Mouse (Mus musculus) MEL (cell line): ENCODE data around the gene Mylk4. TPM values are rescaled to one million over a fixed set of nuclear protein-coding genes. Genes with fewer than 3 reads are reported as not detected.

ENCODE experiments used
- DNase-seq: peaks from one replicate; pipeline ENCODE4 v3.0.0; 2011; ENCODE audit warnings: low read depth, low spot score
- H3K27ac ChIP-seq: 2 replicates; pipeline ENCODE4 v1.5.1; 2012; ENCODE audit warnings: low read depth, mild to moderate bottlenecking, control low read depth, low read length, moderate library complexity; ENCODE audit not compliant: control insufficient read depth
- H3K27me3 ChIP-seq, 2 experiments: fragments of 150-350 bp in 1 of 2; sonication (generic) in 1 of 2; 2 replicates each; pipeline ENCODE4 v1.6.1; 2012; ENCODE audit warnings: low read length in 2 of 2, mild to moderate bottlenecking in 2 of 2, improper control_type of control experiment in 1 of 2, moderate library complexity in 1 of 2; ENCODE audit not compliant: insufficient read depth in 2 of 2, control insufficient read depth in 1 of 2
- H3K36me3 ChIP-seq, 2 experiments: 2 replicates each; pipeline ENCODE4 v1.6.1; 2012 to 2014; ENCODE audit warnings: low read length in 2 of 2, improper control_type of control experiment in 1 of 2, inconsistent platforms in 1 of 2, mild to moderate bottlenecking in 1 of 2; ENCODE audit not compliant: insufficient read depth in 2 of 2, control insufficient read depth in 1 of 2
- H3K4me1 ChIP-seq, 2 experiments: fragments of 150-350 bp in 1 of 2; sonication (generic) in 1 of 2; 2 replicates each; pipeline ENCODE4 v1.6.1; 2012; ENCODE audit warnings: low read length in 2 of 2, improper control_type of control experiment in 1 of 2, mild to moderate bottlenecking in 1 of 2; ENCODE audit not compliant: insufficient read depth in 2 of 2, control insufficient read depth in 1 of 2
- H3K4me3 ChIP-seq, 2 experiments: fragments of 150-350 bp in 1 of 2; sonication (generic) in 1 of 2; 2 replicates each; pipeline ENCODE4 v1.5.1; 2012; ENCODE audit warnings: low read depth in 2 of 2, low read length in 2 of 2, mild to moderate bottlenecking in 2 of 2, moderate library complexity in 2 of 2, control low read depth in 1 of 2, improper control_type of control experiment in 1 of 2; ENCODE audit not compliant: control insufficient read depth in 1 of 2, insufficient read depth in 1 of 2
- H3K79me2 ChIP-seq: 2 replicates; pipeline ENCODE4 v1.6.1; 2012; ENCODE audit warnings: mild to moderate bottlenecking, low read length, moderate library complexity; ENCODE audit not compliant: control insufficient read depth, poor library complexity, insufficient read depth
- H3K9ac ChIP-seq: 2 replicates; pipeline ENCODE4 v1.6.1; 2012; ENCODE audit warnings: low read depth, mild to moderate bottlenecking, control low read depth, low read length, moderate library complexity; ENCODE audit not compliant: control insufficient read depth, poor library complexity, severe bottlenecking
- H3K9me3 ChIP-seq: fragments of 150-350 bp; sonication (generic); replicated peaks from 2 replicates; pipeline ENCODE4 v1.6.1; 2012; ENCODE audit warnings: mild to moderate bottlenecking, low read length, improper control_type of control experiment, moderate library complexity; ENCODE audit not compliant: insufficient read depth
- CHD1 ChIP-seq: IDR thresholded peaks from 2 replicates; pipeline ENCODE4 v1.6.1; 2012; ENCODE audit warnings: low read depth, mild to moderate bottlenecking, inconsistent platforms, low read length, improper control_type of control experiment
- CHD2 ChIP-seq: IDR thresholded peaks from 2 replicates; pipeline ENCODE4 v1.6.1; 2011; ENCODE audit warnings: low read length, improper control_type of control experiment
- ELF1 ChIP-seq: IDR thresholded peaks from 2 replicates; pipeline ENCODE4 v1.6.1; 2014; ENCODE audit warnings: low read depth, mild to moderate bottlenecking, inconsistent platforms, low read length, improper control_type of control experiment, moderate library complexity
- HCFC1 ChIP-seq: IDR thresholded peaks from 2 replicates; pipeline ENCODE4 v1.6.1; 2012; ENCODE audit warnings: low read depth, mild to moderate bottlenecking, inconsistent platforms, low read length, improper control_type of control experiment, moderate library complexity
- MAFK ChIP-seq: IDR thresholded peaks from 2 replicates; pipeline ENCODE4 v1.6.1; 2011; ENCODE audit warnings: low read depth, mild to moderate bottlenecking, low read length, improper control_type of control experiment, borderline replicate concordance
- MAX ChIP-seq: IDR thresholded peaks from 2 replicates; pipeline ENCODE4 v1.6.1; 2011; ENCODE audit warnings: low read length, improper control_type of control experiment
- MAZ ChIP-seq: IDR thresholded peaks from 2 replicates; pipeline ENCODE4 v1.6.1; 2012; ENCODE audit warnings: low read depth, mild to moderate bottlenecking, inconsistent platforms, low read length, improper control_type of control experiment
- MEF2A ChIP-seq: IDR thresholded peaks from 2 replicates; pipeline ENCODE4 v1.6.1; 2014; ENCODE audit warnings: low read depth, mild to moderate bottlenecking, inconsistent platforms, low read length, improper control_type of control experiment; ENCODE audit not compliant: poor library complexity, insufficient replicate concordance, severe bottlenecking; ENCODE audit errors: extremely low read depth
- MYB ChIP-seq: IDR thresholded peaks from 2 replicates; pipeline ENCODE4 v1.6.1; 2011; ENCODE audit warnings: mild to moderate bottlenecking, low read depth, low read length, improper control_type of control experiment
- NELFE ChIP-seq: IDR thresholded peaks from 2 replicates; pipeline ENCODE4 v1.6.1; 2011; ENCODE audit warnings: low read depth, low read length, improper control_type of control experiment
- NRF1 ChIP-seq: IDR thresholded peaks from 2 replicates; pipeline ENCODE4 v1.6.1; 2014; ENCODE audit warnings: low read depth, mild to moderate bottlenecking, inconsistent platforms, low read length, improper control_type of control experiment, moderate library complexity; ENCODE audit not compliant: poor library complexity, insufficient read depth, severe bottlenecking
- POLR2AphosphoS2 ChIP-seq: IDR thresholded peaks from 2 replicates; pipeline ENCODE4 v1.6.1; 2011; ENCODE audit warnings: low read length, improper control_type of control experiment
- RAD21 ChIP-seq: IDR thresholded peaks from 2 replicates; pipeline ENCODE4 v1.6.1; 2011; ENCODE audit warnings: mild to moderate bottlenecking, low read depth, low read length, improper control_type of control experiment
- RCOR1 ChIP-seq: IDR thresholded peaks from 2 replicates; pipeline ENCODE4 v1.6.1; 2012; ENCODE audit warnings: low read depth, mild to moderate bottlenecking, inconsistent platforms, low read length, improper control_type of control experiment
- SMC3 ChIP-seq: IDR thresholded peaks from 2 replicates; pipeline ENCODE4 v1.6.1; 2011; ENCODE audit warnings: low read depth, low read length, improper control_type of control experiment
- TBP ChIP-seq: IDR thresholded peaks from 2 replicates; pipeline ENCODE4 v1.8.0; 2011; ENCODE audit warnings: low read depth, low read length, improper control_type of control experiment
- TCF12 ChIP-seq: IDR thresholded peaks from 2 replicates; pipeline ENCODE4 v1.6.1; 2014; ENCODE audit warnings: low read depth, mild to moderate bottlenecking, inconsistent platforms, low read length, improper control_type of control experiment, moderate library complexity
- UBTF ChIP-seq: IDR thresholded peaks from 2 replicates; pipeline ENCODE4 v1.6.1; 2012; ENCODE audit warnings: low read depth, mild to moderate bottlenecking, inconsistent platforms, low read length, improper control_type of control experiment, moderate library complexity, borderline replicate concordance; ENCODE audit not compliant: insufficient read depth
- ZMIZ1 ChIP-seq: IDR thresholded peaks from 2 replicates; pipeline ENCODE4 v1.6.1; 2012; ENCODE audit warnings: low read depth, mild to moderate bottlenecking, inconsistent platforms, low read length, improper control_type of control experiment, moderate library complexity
- ZNF384 ChIP-seq: IDR thresholded peaks from 2 replicates; pipeline ENCODE4 v1.6.1; 2012; ENCODE audit warnings: low read depth, mild to moderate bottlenecking, inconsistent platforms, low read length, improper control_type of control experiment
- polyA plus RNA-seq, 2 experiments: library from polyadenylated mRNA; stranded (reverse) in 1 of 2; unstranded in 1 of 2; fragments of >175 nt in 1 of 2; fragments of >200 nt in 1 of 2; gene quantifications; 2 replicates each; pipeline versions ENCODE4 v1.2.1 to v1.2.4; 2012; ENCODE audit warnings: low replicate concordance in 2 of 2, low read depth in 1 of 2; ENCODE audit not compliant: insufficient read length in 2 of 2, insufficient read depth in 1 of 2, missing spikeins in 1 of 2
- total RNA-seq: library from RNA; depleted of rRNA; stranded (reverse); fragments of 300-350 nt; gene quantifications from 2 replicates; pipeline ENCODE4 v1.2.3, GENCODE M21; 2012

Mylk4 gene
- total and polyA plus RNA-seq, 3 experiments: not detected

- Histone ChIP-seq H3K27ac (no peak overlapping the region), H3K9ac (no peak overlapping the region), H3K27me3 (peaks cover 3 to 6% of the 10 kb centered on the region in 2 experiments), H3K4me3 (no peak overlapping the region), H3K9me3 (no peaks in the 10 kb centered on the region), H3K36me3 (no peaks in the 10 kb centered on the region), H3K79me2 (no peaks in the 10 kb centered on the region), H3K4me1 (no peaks in the 10 kb centered on the region)
- no peak for DNase-seq
- no peak for TF ChIP-seq HCFC1
- TF ChIP-seq UBTF: no peak
Measured at GRCm38 (mm10) chr13:32764448-32764847, 19.3 kb downstream of the Mylk4 start.

- Histone ChIP-seq H3K4me3 (no peak overlapping the region), H3K27me3 (peaks cover 3 to 9% of the 10 kb centered on the region in 2 experiments), H3K27ac (no peak overlapping the region), H3K4me1 (no peaks in the 10 kb centered on the region), H3K79me2 (no peaks in the 10 kb centered on the region), H3K9ac (no peak overlapping the region), H3K36me3 (no peaks in the 10 kb centered on the region), H3K9me3 (no peaks in the 10 kb centered on the region)
- DNase-seq: no peak
- no peak for TF ChIP-seq MAX
- no peak for TF ChIP-seq CHD1
- TF ChIP-seq MEF2A: no peak
- TF ChIP-seq TBP: no peak
- TF ChIP-seq UBTF: no peak
- no peak for TF ChIP-seq MYB
- TF ChIP-seq ELF1: no peak
- no peak for TF ChIP-seq ZNF384
- TF ChIP-seq RAD21: no peak
- no peak for TF ChIP-seq SMC3
- no peak for TF ChIP-seq MAFK
- no peak for TF ChIP-seq ZMIZ1
- no peak for TF ChIP-seq NRF1
Measured at GRCm38 (mm10) chr13:32763141-32763540, 20.6 kb downstream of the Mylk4 start.

- no peaks in the 10 kb centered on the region for H3K79me2 ChIP-seq
- H3K9ac ChIP-seq: no peak overlapping the region
- no peak overlapping the region for H3K27ac ChIP-seq
- no peak for DNase-seq
- no peaks in the 10 kb centered on the region for H3K36me3 ChIP-seq
- peaks cover 3 to 10% of the 10 kb centered on the region in 2 experiments for H3K27me3 ChIP-seq
- no peak for TF ChIP-seq MAX
- no peak for TF ChIP-seq CHD1
- TF ChIP-seq POLR2AphosphoS2: no peak
- TF ChIP-seq CHD2: no peak
- no peak for TF ChIP-seq RCOR1
- TF ChIP-seq MAZ: no peak
- TF ChIP-seq TCF12: no peak
- TF ChIP-seq NELFE: no peak
- H3K9me3 ChIP-seq: no peaks in the 10 kb centered on the region
- H3K4me3 ChIP-seq: no peak overlapping the region
- H3K4me1 ChIP-seq: no peaks in the 10 kb centered on the region
Measured at GRCm38 (mm10) chr13:32760795-32761194, 23.0 kb downstream of the Mylk4 start.
